Mouse (Mus musculus) forebrain, embryonic 14.5 days (tissue): Measurements from ENCODE around the gene Dcbld2. TPM values are rescaled to one million over a fixed set of nuclear protein-coding genes. Genes with fewer than 3 reads are reported as not detected.

Experiments
- ATAC-seq: fragments of 200-750 bp; cut with Nextera tagmentation; 2 replicates; pipeline ENCODE4 v1.8.0; 2017; ENCODE audit warnings: mild to moderate bottlenecking, moderate library complexity
- DNase-seq: peaks from one replicate; pipeline ENCODE4 v3.0.0-alpha.2; 2015; ENCODE audit warnings: low spot score
- H3K27ac ChIP-seq: fragments of 300-500 bp; sonication (generic); 2 replicates; pipeline ENCODE4 v1.5.1; 2014; ENCODE audit warnings: low read depth, mild to moderate bottlenecking, control low read depth, low read length, moderate library complexity
- H3K27me3 ChIP-seq: fragments of 300-500 bp; sonication (generic); replicated peaks from 2 replicates; pipeline ENCODE4 v1.6.1; 2014; ENCODE audit warnings: low read length, control low read depth, mixed read lengths; ENCODE audit not compliant: control insufficient read depth, insufficient read depth
- H3K36me3 ChIP-seq: fragments of 300-500 bp; sonication (generic); 2 replicates; pipeline ENCODE4 v1.6.1; 2014; ENCODE audit warnings: low read length, control low read depth; ENCODE audit not compliant: control insufficient read depth, insufficient read depth
- H3K4me1 ChIP-seq: fragments of 300-500 bp; sonication (generic); 2 replicates; pipeline ENCODE4 v1.6.1; 2014; ENCODE audit warnings: antibody characterized with exemption, low read length, control low read depth; ENCODE audit not compliant: control insufficient read depth, insufficient read depth
- H3K4me2 ChIP-seq: fragments of 300-500 bp; sonication (generic); 2 replicates; pipeline ENCODE4 v1.6.1; 2014; ENCODE audit warnings: mild to moderate bottlenecking, control low read depth, low read length
- H3K4me3 ChIP-seq: fragments of 300-500 bp; sonication (generic); 2 replicates; pipeline ENCODE4 v1.5.1; 2014; ENCODE audit warnings: low read depth, low read length, control low read depth
- H3K9ac ChIP-seq: fragments of 300-500 bp; sonication (generic); 2 replicates; pipeline ENCODE4 v1.6.1; 2014; ENCODE audit warnings: mild to moderate bottlenecking, low read length, control low read depth, moderate library complexity
- H3K9me3 ChIP-seq: fragments of 300-500 bp; sonication (generic); replicated peaks from 2 replicates; pipeline ENCODE4 v1.6.1; 2016; ENCODE audit warnings: low read length, control low read depth, mixed read lengths; ENCODE audit not compliant: control insufficient read depth
- WGBS: fragments of 180-500 bp; shearing (Covaris S2); extraction: QIAGEN DNeasy Blood & Tissue Kit; methylation state at CpG from one replicate; pipeline ENCODE4 v1.1.7; 2014; 5-methylcytosine and 5-hydroxymethylcytosine counted together
- polyA plus RNA-seq: library from polyadenylated mRNA; unstranded; fragments of >200 nt; fragmentation: Nextera tagmentation; extraction: Ambion mirVana; gene quantifications from 2 replicates; pipeline ENCODE4 v1.2.1, GENCODE M21; 2014

Gene Dcbld2
- polyA plus RNA-seq, 1 experiment from 2014 or later, result 6.9 TPM

DNA sequence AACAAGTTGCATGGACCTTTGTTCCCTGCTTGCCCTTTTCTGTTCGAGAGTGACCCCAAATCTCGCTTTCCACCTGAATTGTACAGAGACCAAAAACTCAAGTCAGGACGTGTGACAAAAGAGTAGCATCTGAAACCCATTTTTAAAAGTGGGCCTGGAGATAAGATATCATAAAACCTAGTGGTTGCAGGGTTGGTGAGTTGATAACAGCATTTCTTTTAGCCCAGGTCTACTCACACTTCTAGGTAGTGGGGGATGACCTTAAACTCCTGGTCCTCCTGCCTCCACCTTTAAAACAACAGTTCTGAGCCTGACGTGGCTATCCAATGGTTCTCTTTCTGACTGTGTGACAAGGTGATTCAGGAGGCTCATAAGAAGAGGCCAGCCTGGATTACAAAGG, 62.6 kb downstream of the Dcbld2 start:
- ATAC-seq (no peak), DNase-seq (no peak)
- 85% methylated on average over 4 of the region's 4 CpGs for WGBS

GRCm38 (mm10) chr16:58474875-58475274, 66.6 kb downstream of the Dcbld2 start:
- no peak overlapping the region for H3K4me3 ChIP-seq
- DNase-seq (no peak), ATAC-seq (no peak)
- no peaks in the 10 kb centered on the region for H3K27me3 ChIP-seq
- no peak overlapping the region for H3K4me2 ChIP-seq
- 41% methylated on average over 3 of the region's 3 CpGs for WGBS
- H3K9ac ChIP-seq, result no peak overlapping the region
- H3K4me1 ChIP-seq, result no peaks in the 10 kb centered on the region
- no peak overlapping the region for H3K27ac ChIP-seq
- H3K36me3 ChIP-seq, result 0 out of 2 replicates have a peak, but pooled peaks cover 6% of the 10 kb centered on the region
- H3K9me3 ChIP-seq, result no peaks in the 10 kb centered on the region

More for the DNA sequence above, 62.6 kb downstream of the Dcbld2 start:
- H3K4me1 ChIP-seq, result no peaks in the 10 kb centered on the region
- no peak overlapping the region for H3K9ac ChIP-seq
- H3K27ac ChIP-seq, result no peak overlapping the region
- H3K27me3 ChIP-seq, result no peaks in the 10 kb centered on the region
- no peak overlapping the region for H3K4me3 ChIP-seq
- no peak overlapping the region for H3K4me2 ChIP-seq
- H3K36me3 ChIP-seq, result peaks cover 20% of the 10 kb centered on the region
- H3K9me3 ChIP-seq, result no peaks in the 10 kb centered on the region

DNA sequence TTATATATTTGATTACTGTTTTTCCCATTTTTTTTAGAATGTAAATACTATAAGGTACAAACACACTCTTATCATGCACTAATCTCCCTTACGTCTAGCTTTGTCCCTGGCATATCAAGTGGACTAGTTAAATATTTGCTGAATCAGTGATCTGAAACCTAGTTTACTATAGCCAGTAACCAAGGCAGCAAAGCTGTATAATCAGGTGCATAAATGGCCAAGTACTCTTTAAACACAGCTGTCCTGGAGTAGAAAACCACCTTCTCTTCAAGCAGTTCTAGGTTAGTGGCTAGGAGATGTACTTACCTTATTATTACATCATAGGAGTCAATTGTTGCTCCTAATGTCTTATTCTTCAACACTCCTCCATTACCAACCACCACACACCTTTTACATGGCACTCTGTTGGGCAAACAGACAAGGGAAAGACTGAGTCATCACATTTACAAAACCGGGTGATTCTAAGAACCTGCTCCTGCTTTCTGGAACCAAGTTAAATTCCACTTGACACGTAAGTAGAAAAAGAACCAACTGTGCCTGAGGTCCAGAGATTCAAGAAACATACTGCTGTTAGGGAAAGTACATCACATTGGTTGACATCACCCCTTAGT, 67.4 kb downstream of the Dcbld2 start:
- H3K36me3 ChIP-seq, result 0 out of 2 replicates have a peak, but pooled peaks cover 6% of the 10 kb centered on the region
- H3K27me3 ChIP-seq, result no peaks in the 10 kb centered on the region
- DNase-seq, result no peak
- no peak overlapping the region for H3K4me3 ChIP-seq
- H3K9me3 ChIP-seq, result no peaks in the 10 kb centered on the region
- H3K27ac ChIP-seq, result no peak overlapping the region
- no peak for ATAC-seq
- H3K9ac ChIP-seq, result no peak overlapping the region
- 91% methylated on average over 3 of the region's 3 CpGs for WGBS
- no peaks in the 10 kb centered on the region for H3K4me1 ChIP-seq
- no peak overlapping the region for H3K4me2 ChIP-seq

GRCm38 (mm10) chr16:58476363-58476762, 68.1 kb downstream of the Dcbld2 start:
- DNase-seq, result no peak

GRCm38 (mm10) chr16:58479898-58480448, 71.7 kb downstream of the Dcbld2 start:
- no peaks in the 10 kb centered on the region for H3K9me3 ChIP-seq
- H3K4me3 ChIP-seq, result no peak overlapping the region
- no peak overlapping the region for H3K9ac ChIP-seq
- H3K27ac ChIP-seq, result no peak overlapping the region
- no peaks in the 10 kb centered on the region for H3K36me3 ChIP-seq
- no peak overlapping the region for H3K4me2 ChIP-seq
- no peaks in the 10 kb centered on the region for H3K27me3 ChIP-seq
- ATAC-seq (no peak), DNase-seq (no peak)
- H3K4me1 ChIP-seq, result no peaks in the 10 kb centered on the region
- 85% methylated on average over 4 of the region's 4 CpGs for WGBS

More at GRCm38 (mm10) chr16:58476363-58476762, 68.1 kb downstream of the Dcbld2 start:
- Histone ChIP-seq H3K36me3 (0 out of 2 replicates have a peak, but pooled peaks cover 6% of the 10 kb centered on the region), H3K9ac (no peak overlapping the region), H3K4me3 (no peak overlapping the region), H3K9me3 (no peaks in the 10 kb centered on the region), H3K27me3 (no peaks in the 10 kb centered on the region), H3K27ac (no peak overlapping the region), H3K4me2 (no peak overlapping the region), H3K4me1 (no peaks in the 10 kb centered on the region)
- WGBS, result 80% methylated on average over 2 of the region's 2 CpGs
- ATAC-seq, result no peak

DNA sequence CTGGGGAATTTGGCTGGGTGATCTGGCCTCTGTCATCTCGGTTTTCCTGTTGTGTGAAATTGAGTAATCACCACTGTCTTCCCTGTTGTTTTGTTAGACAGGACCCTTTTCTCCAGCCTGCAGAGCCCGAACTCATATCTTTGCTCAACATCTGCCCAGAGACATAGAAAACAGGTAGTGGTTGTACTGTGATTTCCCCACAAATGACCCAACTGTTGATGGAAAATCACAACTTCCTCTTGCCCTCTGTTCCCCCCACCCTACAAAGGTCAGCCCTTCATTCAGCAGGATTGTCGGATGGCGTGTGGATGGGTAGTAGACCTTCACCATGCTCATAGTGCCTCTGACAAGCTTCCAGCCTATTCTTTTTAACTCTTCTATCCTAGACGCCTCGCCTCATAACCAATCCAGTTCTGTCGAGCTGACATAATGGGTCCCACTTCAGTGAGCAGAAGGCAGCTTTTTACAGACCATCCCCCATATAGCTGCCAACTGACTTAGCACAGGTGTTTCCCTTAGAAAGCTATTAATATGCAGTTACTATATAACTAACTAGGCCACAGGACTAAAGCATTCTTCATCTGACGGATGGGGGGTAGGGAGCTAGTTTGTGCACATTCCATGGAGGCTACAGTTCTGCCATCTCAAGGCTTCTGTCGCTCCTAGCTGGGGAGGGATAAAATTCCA, 73.1 kb downstream of the Dcbld2 start:
- WGBS, result 89% methylated on average over 9 of the region's 9 CpGs
- DNase-seq, result no peak
- no peaks in the 10 kb centered on the region for H3K36me3 ChIP-seq
- no peaks in the 10 kb centered on the region for H3K4me1 ChIP-seq
- no peak overlapping the region for H3K9ac ChIP-seq
- H3K4me3 ChIP-seq, result no peak overlapping the region
- H3K27me3 ChIP-seq, result no peaks in the 10 kb centered on the region
- H3K4me2 ChIP-seq, result no peak overlapping the region
- H3K9me3 ChIP-seq, result no peaks in the 10 kb centered on the region
- no peak overlapping the region for H3K27ac ChIP-seq
- no peak for ATAC-seq

DNA sequence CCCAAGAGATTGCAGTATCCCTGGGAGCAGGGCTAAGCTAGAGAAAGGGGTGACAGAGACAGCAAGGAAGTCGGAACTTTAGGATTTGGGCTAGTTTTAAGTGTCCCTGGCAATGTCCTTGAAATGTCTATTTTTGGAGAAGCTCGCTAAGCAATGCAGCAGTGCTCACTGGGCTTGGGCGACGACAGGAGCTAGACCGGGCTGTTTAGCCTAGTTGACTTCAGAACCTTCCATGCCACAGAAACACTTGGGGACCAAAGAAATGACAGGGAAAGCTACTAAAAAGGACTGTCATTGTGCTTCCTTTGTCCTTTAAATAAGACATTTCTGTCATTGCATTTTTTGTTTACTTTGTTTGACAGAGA, 73.6 kb downstream of the Dcbld2 start:
- ATAC-seq, result no peak
- Histone ChIP-seq H3K9ac (no peak overlapping the region), H3K27me3 (no peaks in the 10 kb centered on the region), H3K36me3 (no peaks in the 10 kb centered on the region), H3K27ac (no peak overlapping the region), H3K9me3 (no peaks in the 10 kb centered on the region), H3K4me3 (no peak overlapping the region), H3K4me2 (no peak overlapping the region), H3K4me1 (no peaks in the 10 kb centered on the region)
- no peak for DNase-seq
- 87% methylated on average over 5 of the region's 5 CpGs for WGBS

DNA sequence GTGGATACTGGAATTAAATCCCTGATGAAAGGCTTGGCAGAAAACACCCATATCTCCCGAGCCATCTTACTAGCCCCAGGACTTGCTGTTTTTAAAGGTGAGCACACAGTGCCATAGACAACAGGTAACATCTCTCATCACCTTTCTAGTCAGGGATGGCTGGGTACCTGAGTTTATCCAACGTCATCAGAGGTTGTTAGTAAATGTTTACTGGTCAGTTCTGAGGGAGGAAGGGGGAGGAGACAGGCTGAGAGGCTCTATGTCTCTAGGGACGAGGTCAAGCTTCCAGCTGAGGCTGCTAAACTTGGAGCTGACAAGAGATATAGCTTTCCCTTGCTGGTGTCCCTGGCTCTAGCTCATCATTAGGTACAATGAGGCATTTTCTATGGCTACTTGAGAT, 74.1 kb downstream of the Dcbld2 start:
- ATAC-seq, result no peak
- H3K4me2 ChIP-seq, result no peak overlapping the region
- WGBS, result 72% methylated on average over 3 of the region's 3 CpGs

DNA sequence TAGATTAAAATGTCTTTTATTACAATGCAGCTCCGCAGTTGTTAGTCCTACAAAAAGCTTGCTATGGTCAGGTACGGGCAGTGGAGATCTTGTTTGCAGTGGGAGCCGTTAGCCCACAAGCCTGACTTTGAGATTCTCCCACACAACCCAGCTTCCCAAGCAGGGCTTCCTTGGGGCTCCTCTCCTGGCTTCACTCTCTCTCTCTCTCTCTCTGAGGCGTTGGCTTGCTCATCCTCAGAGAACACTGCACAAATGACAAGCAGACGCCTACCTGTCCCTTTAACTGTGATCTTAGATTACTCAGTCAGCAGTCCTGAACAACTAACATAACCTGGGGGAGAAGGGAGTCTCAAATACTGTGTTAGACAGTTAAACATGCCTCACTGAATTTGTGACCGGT, 79.6 kb downstream of the Dcbld2 start:
- no peak for DNase-seq
- no peak for ATAC-seq
- Histone ChIP-seq H3K27me3 (no peaks in the 10 kb centered on the region), H3K27ac (no peak overlapping the region), H3K9me3 (no peaks in the 10 kb centered on the region), H3K4me2 (no peak overlapping the region), H3K4me3 (no peak overlapping the region), H3K4me1 (no peaks in the 10 kb centered on the region), H3K9ac (no peak overlapping the region), H3K36me3 (no peaks in the 10 kb centered on the region)
- WGBS, result 89% methylated on average over 6 of the region's 6 CpGs

More for the DNA sequence above, 74.1 kb downstream of the Dcbld2 start:
- Histone ChIP-seq H3K4me3 (no peak overlapping the region), H3K4me1 (no peaks in the 10 kb centered on the region), H3K27me3 (no peaks in the 10 kb centered on the region), H3K9ac (no peak overlapping the region), H3K9me3 (no peaks in the 10 kb centered on the region), H3K27ac (no peak overlapping the region), H3K36me3 (no peaks in the 10 kb centered on the region)
- DNase-seq, result no peak
